Mouse (Mus musculus): ENCODE measurements around the gene Zfp120. TPM values are rescaled to one million over a fixed set of nuclear protein-coding genes. Genes with fewer than 3 reads are reported as not detected.
"Not testable (repeated sequence)": the region's sequence is repeated elsewhere in the genome, so short reads cannot be mapped to it uniquely, and the experiment has no call there.

Zfp120 gene
- 2.4 and 4.2 TPM in 2 replicates for polyA plus RNA-seq (2012; rRNA removed)

GRCm38 (mm10) chr2:150136435-150136897 is at the start of gene Zfp120:
Zfp120 (minus strand) TSS chr2:150136708.
- peak; percentile 99 for DNase-seq (ENCODE audit: low read depth)
- TF ChIP-seq POLR2A (IDR thresholded peaks at IDR 0.05; ENCODE audit: borderline replicate concordance, extremely low read depth, insufficient read depth, insufficient read length, poor library complexity, severe bottlenecking) (0 out of 2 replicates have a peak, but pooled peaks have one; percentile 15), CTCF (IDR thresholded peaks at IDR 0.05; ENCODE audit: borderline replicate concordance, extremely low read depth, insufficient read depth, insufficient read length) (no peak)

- DNase-seq (ENCODE audit: low read depth): not testable (repeated sequence)
These were observed 45.1 kb upstream of the Zfp120 start, which contains the start of gene Gm14139 for GRCm38 (mm10) chr2:150181570-150181999. Gm14139 (plus strand) TSS chr2:150181755.

- not testable (repeated sequence) for DNase-seq (ENCODE audit: low read depth)
These were observed 44.5 kb upstream of the Zfp120 start for GRCm38 (mm10) chr2:150181046-150181445.

GRCm38 (mm10) chr2:150179579-150179978 is 43.1 kb upstream of the Zfp120 start, which contains the start of gene Gm10770:
Gm10770 (minus strand) TSS chr2:150179679.
- not testable (repeated sequence) for DNase-seq (ENCODE audit: low read depth)

GRCm38 (mm10) chr2:150173833-150174232 is 37.3 kb upstream of the Zfp120 start:
- TF ChIP-seq POLR2A (IDR thresholded peaks at IDR 0.05; ENCODE audit: borderline replicate concordance, extremely low read depth, insufficient read depth, insufficient read length, poor library complexity, severe bottlenecking): no peak
- DNase-seq (ENCODE audit: low read depth): no peak

DNA sequence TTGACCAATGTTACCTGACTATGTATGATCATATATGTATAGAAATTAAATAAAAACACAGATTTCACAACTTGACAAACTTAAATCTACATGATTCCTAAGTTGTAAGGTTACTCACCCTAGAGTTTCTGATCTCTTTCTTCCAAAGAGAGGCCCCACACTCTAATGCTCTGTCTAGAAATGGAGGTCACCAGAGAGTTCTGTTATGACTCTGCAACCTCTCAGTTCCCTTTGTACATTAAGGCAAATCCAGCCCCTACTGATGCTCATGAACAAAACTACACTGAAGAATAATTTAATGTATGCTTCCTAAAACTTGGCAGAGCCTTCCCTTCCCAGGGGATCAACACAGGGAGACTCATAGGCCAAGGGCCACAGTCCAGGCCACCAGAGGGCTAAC is 30.2 kb upstream of the Zfp120 start:
- TF ChIP-seq POLR2A (IDR thresholded peaks at IDR 0.05; ENCODE audit: borderline replicate concordance, extremely low read depth, insufficient read depth, insufficient read length, poor library complexity, severe bottlenecking) (no peak), CTCF (IDR thresholded peaks at IDR 0.05; ENCODE audit: borderline replicate concordance, extremely low read depth, insufficient read depth, insufficient read length) (no peak)
- no peak for DNase-seq (ENCODE audit: low read depth)

GRCm38 (mm10) chr2:150132773-150133172 is 3.7 kb downstream of the Zfp120 start:
- no peak for DNase-seq (ENCODE audit: low read depth)
- TF ChIP-seq POLR2A (IDR thresholded peaks at IDR 0.05; ENCODE audit: borderline replicate concordance, extremely low read depth, insufficient read depth, insufficient read length, poor library complexity, severe bottlenecking): no peak
- no peak for TF ChIP-seq CTCF (IDR thresholded peaks at IDR 0.05; ENCODE audit: borderline replicate concordance, extremely low read depth, insufficient read depth, insufficient read length)

DNA sequence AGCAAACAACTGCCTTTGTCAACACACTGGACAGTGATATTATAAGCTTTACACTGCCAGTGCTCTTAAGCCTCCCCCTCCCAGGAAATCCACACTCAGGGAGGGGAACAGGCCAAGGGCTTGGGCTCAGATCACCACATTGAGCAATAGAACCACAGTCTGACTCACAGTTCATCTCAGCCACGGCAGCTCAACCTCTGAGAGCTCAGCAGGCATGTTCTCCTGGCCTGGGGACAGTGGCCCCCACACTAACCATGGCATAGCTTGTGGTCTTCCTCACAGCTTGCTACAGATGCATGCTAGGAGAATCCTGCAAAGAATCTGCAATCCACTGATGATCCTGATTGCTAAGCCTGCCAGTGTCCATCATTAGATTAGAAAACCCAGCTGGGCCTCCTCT is 4.5 kb downstream of the Zfp120 start:
- DNase-seq (ENCODE audit: low read depth): not testable (repeated sequence)

- TF ChIP-seq CTCF (IDR thresholded peaks at IDR 0.05; ENCODE audit: borderline replicate concordance, extremely low read depth, insufficient read depth, insufficient read length) (no peak), POLR2A (IDR thresholded peaks at IDR 0.05; ENCODE audit: borderline replicate concordance, extremely low read depth, insufficient read depth, insufficient read length, poor library complexity, severe bottlenecking) (no peak)
These were observed 25.1 kb downstream of the Zfp120 start for GRCm38 (mm10) chr2:150111247-150111912.

GRCm38 (mm10) chr2:150099618-150100017 is 36.9 kb downstream of the Zfp120 start:
- peak; percentile 74 for DNase-seq (ENCODE audit: low read depth)
- peak; percentile 3; the same call in 1 of the 2 replicates for TF ChIP-seq CTCF (IDR thresholded peaks at IDR 0.05; ENCODE audit: borderline replicate concordance, extremely low read depth, insufficient read depth, insufficient read length)

More at GRCm38 (mm10) chr2:150111247-150111912, 25.1 kb downstream of the Zfp120 start:
- DNase-seq (ENCODE audit: low read depth): no peak

Other genes with a start within 250 kb of the Zfp120 start
- not detected in 2 replicates for gene Gm10770, start 43.0 kb upstream of the Zfp120 start, polyA plus RNA-seq (2012; rRNA removed)
- gene Gm14139, start 45.0 kb upstream of the Zfp120 start, polyA plus RNA-seq (2012; rRNA removed): not detected in 2 replicates
- gene Zfp937, start 81.4 kb upstream of the Zfp120 start, polyA plus RNA-seq (2012; rRNA removed): 2.2 and 3.5 TPM in 2 replicates
- gene Gm21994, start 118.9 kb upstream of the Zfp120 start, polyA plus RNA-seq (2012; rRNA removed): 0.88 and 0.90 TPM in 2 replicates
- 0.05 TPM in 1 of 2 replicates, not detected in the other for gene Gm14124, start 120.8 kb upstream of the Zfp120 start, polyA plus RNA-seq (2012; rRNA removed)
- gene Gm10130, start 187.0 kb upstream of the Zfp120 start, polyA plus RNA-seq (2012; rRNA removed): not detected in 2 replicates
- 4.4 and 5.2 TPM in 2 replicates for gene 3300002I08Rik, start 226.1 kb upstream of the Zfp120 start, polyA plus RNA-seq (2012; rRNA removed)